Mouse (Mus musculus) thymus, postnatal 10 days (tissue): ENCODE results near the gene Tprn.

Source experiments
- DNase-seq, 2 experiments: peaks; one replicate each; pipeline ENCODE4 v3.0.0; 2021; ENCODE audit warnings: low spot score in 2 of 2

Gene Tprn

DNA sequence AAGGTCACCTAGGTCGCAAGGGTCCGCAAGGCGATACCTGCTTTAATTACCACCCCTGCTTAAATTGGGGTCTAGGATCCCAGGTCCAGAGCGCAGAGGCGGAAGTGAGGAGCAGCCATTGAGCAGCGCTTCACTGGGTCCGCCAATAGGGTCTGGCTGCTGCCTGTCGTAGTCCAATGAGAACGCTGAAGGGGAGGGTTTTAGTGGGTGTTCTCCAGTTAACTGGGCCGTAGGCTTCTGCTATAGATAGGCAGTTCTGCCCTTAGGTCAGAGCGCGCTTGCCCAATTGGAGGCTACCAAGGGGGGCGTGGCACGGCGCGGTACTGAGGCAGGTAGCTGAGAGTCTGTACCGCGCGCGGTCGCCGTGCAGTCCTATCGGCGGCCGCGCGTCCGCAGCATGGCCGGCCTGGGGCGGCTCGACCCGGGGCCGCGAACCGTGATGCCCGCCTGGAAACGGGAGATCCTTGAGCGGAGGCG lies at the start of gene Tprn:
Gene Tprn (plus strand): TSS at position 328 of the 477 bp plus-strand sequence.
- DNase-seq = peak; percentile 92 to 94

DNA sequence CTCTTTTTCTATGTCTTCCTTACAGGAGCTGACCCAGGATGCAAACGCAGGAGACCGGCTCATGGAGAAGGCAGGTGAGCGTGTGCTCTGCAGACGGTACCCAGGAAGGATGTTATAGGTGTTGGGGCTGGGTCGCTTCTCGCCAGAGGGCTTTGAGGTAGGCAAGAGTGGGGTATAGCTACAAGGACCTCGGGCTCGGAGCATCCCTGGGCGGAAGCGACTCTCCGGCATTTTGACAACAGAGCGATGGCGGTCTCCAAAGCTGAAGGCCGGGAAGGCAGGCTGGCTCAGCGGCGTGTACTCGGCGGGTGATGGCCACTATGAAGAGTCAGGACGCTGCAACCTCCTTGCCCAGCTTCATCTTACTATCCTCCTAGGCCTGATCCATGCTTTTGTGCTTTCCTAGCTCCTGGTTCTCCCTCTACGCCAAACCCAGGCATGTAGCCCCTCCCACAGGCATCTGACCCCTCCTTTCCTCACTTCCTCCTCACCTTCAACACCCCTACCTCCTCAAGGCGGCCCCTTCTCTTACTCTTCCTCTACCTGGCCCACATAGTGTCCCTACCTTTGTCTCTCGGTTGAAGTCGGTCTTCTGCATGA lies 49.1 kb upstream of the Tprn start:
- no peak for DNase-seq

DNA sequence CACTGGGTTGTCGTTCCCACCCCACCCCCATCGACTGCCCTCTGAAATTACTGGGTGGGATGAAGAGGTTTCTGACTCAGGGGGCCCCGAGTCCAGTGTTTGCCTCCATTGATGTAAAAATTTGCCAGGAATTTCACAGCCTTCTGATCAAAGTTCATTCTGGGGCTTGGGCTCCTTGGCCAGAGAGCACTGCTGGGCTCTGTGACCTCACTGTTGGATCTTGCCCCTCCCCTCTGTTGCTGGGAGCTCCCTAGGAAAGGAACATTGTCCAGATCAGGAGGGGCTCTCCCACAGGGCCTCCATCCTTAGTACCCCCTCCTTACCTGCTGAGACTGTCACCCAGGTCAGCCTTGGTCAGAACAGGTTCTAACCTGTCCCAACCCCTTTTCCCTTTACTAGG lies 48.0 kb upstream of the Tprn start, which contains the start of gene Stpg3:
Gene Stpg3 (minus strand): TSS at position 194 of the 400 bp plus-strand sequence.
- DNase-seq = no peak

DNA sequence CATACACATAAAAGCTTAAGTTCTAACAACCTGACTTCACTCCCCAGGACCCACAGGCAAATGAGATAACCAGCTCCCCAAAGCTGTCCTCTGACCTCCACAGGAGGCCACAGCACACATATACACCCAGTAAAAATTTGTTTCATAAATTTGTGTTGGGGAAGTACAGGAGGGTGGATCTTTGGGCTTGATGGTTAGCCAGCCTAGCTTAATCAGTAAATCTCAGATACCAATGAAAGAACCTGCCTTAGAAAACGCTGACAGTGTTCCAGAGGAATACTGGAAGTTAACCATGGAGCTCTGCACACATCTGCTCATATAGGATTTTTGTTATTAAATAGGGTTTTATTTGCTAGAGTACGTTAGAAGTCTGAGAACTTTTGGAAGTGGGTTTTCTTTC lies 44.8 kb upstream of the Tprn start:
- DNase-seq = no peak

DNA sequence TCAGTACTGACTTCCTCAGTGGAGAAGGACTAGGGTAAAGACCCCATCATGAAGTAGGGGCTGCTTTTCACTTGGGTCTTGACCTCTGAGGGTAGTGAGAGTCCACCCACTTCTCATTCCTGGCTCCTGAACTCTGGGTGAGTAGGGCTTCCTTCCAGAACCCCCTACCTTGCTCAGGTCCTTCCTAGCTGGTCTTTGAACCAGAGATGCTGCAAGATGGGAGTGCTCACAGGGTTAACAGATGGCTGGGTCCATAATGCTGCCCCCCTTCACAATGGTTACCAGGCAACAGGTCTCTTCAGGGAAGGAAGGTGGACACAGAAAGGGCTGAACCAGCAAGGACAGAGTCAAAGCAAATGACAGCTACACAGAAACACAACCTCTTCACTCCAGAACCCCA lies 44.0 kb upstream of the Tprn start, which contains the start of gene Fam166a:
Gene Fam166a (plus strand): TSS at position 301 of the 400 bp plus-strand sequence.
- DNase-seq = no peak

DNA sequence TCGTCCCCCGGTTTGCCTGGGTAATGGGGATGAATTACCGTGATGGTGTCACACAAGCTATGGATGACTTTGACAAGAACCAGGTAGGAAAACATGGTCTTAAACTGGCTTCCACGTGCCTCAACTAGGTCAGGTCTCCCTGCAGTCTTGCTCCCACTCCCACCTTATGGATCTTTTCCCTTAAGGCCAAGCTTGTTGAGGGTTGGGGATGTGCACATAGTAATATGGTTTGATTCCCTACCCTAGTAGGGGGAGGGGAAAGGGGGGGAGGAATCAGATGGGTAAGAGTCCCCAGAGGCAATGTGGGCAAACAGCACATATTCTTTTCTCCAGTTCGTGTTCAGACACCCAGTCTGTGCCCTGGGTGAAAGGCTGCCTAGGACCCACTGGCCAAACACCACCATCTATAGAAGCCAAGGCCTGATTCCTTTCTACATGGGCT lies 41.1 kb upstream of the Tprn start:
- no peak for DNase-seq

DNA sequence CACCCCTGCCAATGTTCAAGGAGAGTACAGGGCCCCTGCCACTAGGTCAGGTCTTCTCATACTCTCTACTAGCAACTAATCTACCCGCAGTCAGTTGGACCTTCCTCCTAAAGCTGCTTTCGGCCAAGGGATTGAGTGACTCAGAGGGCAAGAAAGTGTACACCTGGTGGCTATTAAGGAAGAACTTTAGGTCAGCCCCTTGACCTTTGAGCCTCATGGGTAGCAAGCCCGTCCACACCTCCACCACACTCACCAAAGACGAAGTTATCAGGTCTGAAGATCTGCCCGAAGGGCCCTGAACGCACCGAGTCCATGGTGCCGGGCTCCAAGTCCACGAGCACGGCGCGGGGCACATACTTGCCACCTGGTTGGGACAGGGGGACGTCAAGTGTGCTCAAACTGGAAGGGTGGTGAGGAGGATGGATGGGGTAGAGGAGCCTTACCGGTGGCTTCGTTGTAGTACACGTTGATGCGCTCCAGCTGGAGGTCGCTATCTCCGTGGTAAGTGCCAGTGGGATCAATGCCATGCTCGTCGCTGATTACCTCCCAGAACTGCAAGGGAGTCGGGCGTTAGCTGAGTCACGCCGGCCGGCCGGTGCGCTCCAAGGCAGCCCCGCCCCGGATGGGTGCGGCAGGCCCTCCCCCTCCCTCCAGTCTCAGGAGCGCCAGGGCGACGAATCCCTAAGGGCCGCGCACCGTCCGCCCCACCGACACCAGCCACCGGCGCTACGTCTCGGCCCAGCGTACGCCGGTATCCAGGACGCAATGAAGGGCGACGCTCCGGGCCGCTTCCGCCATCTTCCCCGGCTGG lies 38.5 kb upstream of the Tprn start:
- DNase-seq = peak; percentile 76 to 78

DNA sequence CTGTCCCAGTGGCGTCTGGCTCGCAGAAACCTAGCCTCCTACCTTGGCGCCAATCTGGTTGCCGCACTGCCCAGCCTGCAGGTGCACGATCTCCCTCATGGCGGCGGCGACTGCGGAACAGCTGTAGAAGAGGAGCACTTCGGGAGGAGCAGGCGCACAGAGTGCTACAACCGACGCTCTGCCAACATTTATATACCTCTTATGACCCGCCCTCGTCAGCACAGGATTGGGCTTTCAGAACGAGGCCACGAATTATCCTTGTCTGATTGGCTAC lies 38.0 kb upstream of the Tprn start, which contains the start of gene Tubb4b:
Gene Tubb4b (minus strand): TSS at position 211 of the 274 bp plus-strand sequence.
- no peak for DNase-seq

DNA sequence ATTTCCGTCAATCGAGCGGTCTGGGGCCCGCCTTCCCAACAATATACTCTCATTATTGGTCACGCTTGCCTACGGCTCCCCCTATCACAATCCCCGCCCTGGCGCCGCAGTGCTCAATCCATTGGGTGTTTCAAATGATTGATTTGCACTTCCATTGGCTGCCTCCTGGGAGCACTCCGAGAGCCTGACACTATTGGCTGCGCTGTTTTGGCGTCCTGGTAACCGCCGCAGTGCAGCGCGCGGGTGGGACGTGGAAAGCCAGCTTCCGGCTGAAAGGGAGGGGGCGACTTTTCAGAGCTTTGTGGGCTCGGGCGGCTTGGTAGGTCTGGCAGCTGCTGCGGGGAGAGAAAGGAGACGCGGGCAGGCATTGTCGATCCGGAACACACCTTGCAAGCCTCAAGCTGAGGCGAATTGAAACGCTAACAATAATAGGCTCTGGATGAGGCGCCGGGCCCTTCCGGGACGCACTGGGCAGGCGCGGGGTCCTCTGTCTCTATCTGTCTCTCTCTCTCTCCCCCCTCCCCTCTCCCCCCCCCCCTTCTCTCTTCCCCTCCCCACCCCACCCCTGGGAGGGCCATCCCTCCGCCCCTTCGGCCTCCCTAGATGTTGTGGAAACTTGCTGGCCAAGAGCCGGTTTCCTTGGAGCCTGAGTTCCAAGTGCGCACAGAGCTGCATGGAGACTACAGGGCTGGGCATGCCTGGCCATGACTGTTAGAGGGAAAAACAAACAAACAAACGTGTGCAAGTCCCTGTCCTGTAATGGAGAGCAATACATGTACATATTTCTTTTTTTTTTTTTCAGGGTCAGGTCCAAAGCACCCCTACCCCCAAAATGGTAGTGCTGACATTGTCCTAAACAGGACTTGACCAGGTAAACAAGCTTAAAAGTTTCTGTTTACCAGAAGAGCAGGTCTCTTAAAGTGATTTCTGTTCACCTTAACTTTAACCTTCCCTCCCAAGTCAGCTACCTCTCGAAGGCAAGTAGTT lies 37.4 kb upstream of the Tprn start:
- DNase-seq = peak; percentile 95 to 99

DNA sequence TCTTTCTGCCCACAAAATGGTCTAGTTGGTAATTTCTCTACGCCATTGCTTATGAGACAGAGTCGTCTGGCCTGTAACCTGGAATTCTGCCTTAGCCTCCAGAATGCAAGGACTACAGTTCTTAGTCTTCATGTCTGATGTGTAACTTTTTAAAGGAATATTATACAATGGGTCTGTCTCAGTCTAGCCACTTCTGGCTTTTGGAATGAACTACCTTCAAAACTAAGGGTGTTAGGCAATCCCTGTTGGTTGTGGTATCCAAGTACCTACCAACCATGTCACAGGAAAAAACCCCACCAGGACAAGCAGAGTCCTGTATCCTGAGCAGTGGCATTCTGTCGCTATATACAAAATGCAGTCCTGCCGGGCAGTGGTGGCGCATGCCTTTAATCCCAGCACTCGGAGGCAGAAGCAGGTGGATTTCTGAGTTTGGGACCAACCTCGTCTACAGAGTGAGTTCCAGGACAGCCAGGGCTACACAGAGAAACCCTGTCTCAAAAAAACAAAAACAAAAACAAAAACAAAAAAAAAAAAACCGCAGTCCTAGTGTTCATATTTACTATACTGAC lies 36.5 kb upstream of the Tprn start:
- DNase-seq = no peak

DNA sequence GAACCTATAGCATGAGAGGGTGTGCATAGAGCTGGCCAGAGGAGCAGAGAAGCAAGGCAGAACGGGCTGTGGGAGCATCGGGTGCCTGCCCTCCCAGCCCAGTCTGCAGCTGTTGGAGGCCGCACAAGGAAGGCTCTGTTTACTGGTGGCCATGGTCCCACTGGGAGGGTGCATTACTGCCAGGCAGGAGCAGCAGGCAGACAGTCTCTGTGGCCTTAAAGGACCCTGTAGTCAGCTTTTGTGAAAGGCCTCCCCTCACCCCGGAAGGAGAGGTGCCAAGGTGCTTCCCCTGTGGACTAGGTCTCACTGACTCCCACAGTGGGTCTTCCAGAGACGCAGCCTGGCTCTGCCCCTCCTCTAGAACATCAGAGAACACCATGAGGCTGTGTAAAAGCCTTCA lies 35.6 kb upstream of the Tprn start:
- no peak for DNase-seq

DNA sequence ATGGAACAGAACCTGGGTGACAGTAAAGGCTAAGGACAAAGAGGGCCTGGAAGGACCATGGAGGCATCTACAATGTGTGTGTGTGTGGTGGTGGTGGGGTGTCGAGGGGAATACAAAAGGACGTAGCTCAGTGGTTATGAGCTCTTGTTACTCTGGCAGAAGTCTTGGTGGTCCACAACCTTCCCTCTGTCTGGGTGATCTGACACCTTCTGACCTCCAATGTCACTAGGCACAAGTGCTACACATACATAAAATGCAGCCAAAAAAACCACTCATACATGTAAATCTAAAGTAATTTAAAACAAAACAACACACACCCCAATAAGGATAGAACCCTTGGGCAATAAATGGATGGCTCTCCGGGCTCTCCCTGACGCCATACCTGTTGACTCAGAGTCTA lies 35.0 kb upstream of the Tprn start:
- no peak for DNase-seq

DNA sequence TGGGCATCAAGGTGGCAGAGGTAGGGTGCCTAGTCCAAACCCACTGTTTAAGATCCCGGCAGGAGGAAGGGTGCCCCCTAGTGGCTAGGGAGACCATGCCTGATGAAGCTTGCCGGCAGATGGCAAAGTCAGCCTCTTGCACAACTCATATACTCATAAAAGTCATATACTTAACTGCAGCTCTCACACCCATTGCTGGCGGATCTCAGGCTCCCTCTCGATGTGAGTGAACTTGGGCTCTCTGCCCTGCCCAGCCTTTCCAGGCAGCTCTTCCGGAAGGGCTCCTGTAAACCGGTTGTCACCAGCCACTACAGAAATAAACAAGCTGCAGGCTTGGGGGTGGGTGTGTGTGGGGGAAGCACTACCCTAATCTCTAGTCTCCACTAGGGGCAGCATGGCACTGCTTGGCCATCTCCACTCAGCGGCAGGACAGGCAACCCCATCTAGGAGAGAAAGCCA lies 34.0 kb upstream of the Tprn start:
- peak; percentile 78 to 93 for DNase-seq

DNA sequence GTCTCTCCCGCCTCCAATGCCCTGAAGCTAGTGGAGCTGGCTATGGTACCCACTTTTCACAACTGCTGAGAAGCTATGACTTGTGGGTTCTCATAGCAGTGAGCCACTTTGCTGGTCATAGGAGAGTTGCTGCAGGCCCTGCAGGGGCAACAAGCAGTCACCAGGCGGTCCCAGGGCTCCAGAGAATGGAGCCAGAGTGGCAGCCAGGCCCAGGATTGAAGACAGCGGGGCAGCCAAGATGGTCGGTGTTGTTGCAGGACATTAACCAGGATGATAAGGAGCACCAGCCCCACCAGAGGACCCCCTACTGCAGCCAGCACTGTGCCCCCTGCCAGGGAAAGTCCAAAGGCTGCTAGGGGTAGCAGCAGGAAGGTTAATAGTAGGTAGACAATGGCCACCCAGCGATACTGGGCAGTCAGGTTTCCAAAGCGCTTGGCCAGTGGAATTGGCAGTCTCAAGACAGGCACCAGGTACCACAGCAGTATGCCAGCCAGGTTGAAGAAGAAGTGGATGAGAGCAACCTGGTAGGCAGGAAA lies 33.4 kb upstream of the Tprn start:
- DNase-seq = peak in 1 of 2 experiments; percentile 12

DNA sequence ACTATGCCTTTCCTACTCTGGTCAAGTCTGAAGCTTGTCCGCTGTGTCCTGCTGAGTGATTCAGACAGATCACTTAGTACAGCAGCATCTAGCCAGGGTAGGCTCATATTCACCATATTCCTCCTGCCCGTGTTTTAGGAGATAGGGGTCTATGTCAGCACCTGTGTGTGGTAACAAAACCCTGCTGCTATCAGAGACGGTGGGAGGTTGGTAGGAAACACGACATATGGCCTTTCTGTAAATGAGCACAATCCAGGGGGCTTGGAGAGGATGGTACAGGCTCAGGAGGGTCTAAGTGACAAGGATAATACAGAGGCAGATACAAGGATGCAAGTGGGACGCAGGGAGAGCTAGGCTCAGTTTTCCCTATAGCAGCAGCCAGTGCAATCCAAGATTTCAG lies 32.8 kb upstream of the Tprn start:
- no peak for DNase-seq

DNA sequence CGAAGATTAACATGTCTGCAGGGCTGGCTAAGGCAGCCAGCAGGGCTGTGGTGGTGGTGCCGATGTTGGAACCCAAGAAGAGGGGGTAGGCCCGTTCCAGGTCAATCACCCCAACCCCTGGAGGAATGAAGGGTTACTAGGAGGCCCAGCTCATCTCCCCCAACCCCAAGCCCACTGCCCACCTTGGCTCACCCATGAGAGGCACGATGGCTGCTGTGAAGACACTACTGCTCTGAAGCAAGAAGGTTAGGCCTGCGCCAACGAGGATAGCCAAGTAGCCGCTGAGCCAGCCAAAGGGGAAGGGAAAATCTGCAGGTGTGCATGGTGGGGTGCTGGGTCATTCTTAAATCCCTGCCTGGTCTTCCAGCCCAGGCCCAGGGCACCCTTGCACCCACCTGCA lies 31.8 kb upstream of the Tprn start:
- no peak for DNase-seq

DNA sequence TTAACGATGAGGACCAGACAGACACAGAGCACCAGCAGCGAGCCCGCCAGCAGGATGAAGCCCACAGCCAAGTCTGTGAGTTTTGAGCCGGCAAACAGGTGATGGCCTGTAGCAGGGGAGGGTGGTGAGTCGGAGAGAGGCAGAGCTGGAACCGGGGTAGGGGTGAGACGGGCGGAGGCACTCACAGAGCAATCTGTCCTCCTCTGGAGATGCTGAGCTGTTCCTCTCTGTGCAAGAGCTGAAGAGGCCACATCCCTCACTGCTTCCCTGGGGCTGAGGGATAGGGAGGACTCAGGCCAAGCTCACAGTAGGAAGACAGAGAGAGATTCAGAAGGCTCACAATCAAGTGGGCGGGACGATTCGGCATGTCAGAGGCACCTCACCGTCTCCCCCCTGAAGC lies 31.4 kb upstream of the Tprn start:
- DNase-seq = no peak

DNA sequence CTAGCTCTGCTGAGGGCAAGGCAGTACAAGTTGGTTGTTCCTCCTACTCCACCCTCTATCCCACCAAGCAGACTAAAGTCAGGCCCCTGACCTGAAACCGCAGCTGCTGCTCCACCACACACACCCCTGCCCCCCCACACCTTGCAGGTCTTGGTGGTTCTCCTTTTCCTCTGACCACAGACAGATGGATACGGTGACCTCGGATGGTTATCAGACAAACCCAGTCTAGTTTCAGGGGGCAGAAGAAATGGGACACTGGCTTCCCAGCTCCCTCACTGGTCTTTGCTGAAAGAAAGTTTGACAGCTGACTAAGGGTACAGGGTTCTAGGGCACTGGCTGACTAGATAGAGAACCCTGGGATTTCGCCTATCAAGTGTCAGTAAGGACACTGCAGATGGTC lies 29.0 kb upstream of the Tprn start:
- no peak for DNase-seq

DNA sequence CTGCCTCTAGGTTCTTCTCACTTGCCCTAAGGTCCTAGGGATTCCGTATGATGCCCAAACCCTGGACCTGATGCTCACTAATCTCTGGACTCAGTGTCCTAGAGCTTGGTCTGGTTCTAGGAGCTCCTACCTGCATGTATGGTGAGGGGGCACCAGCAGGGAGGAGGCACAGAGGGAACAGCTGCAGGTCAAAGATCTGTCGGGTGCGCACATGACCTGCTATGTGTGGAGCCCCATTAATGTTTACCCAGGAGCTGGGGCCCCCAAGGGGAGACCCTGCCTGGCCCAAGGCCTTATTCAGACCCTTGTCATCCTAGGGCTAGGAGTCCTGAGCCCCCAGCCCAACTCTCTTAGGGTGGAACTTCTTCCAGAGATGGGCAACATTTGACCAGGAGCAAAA lies 28.4 kb upstream of the Tprn start, which contains the start of gene Slc34a3:
Gene Slc34a3 (minus strand): TSS at position 315 of the 400 bp plus-strand sequence.
- DNase-seq = no peak

DNA sequence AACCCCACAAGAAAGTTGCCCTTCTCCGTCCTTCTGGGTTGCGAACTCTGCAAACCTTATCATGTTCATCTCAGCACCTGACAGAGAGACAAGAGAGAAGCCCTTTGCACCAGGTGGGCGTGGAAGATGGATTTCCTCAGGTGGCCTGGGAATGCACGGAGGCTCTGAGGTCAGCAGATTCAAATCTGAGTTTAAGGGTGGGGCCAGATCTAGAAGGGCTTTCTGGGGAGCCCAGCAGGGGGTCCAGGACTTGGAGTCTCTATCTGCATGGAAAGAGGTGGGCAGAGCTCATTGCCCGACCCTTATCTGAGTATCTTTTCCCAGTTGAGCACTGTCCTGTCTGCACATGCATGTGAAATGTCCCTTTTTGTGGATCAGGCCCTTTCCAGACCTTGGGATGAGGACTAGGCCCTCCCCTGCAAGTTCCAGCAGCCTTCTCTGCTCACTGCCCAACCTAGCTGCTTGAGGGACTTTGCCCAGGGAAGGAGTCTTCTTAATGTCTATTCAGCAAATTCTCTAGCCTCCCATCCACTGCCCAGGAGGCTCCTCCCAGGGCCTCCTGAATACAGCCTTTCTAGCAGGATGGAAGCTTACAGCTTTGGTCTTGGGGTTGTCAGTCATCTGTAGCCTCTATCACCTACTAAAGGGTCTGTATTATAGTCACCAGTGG lies 27.7 kb upstream of the Tprn start:
- DNase-seq = no peak

DNA sequence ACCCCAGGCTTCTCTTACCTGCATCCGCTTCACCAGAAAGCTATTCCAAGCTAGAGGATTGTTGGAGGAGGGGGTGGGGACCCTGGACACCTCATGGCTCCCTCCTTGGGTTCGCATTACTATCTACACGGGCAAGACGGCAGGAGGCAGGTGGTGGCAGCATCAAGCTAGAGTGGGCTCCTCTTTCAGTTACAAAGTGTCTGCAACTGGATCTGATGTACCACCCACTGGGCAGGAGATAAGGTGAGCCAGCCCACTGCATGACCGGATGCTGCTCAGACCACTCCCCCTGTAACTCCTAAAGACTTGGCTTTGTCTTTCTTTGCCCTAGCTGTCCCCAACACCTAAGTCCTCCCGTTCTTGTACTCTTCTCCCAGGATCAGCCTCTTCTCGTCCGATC lies 25.8 kb upstream of the Tprn start, which contains the start of gene Rnf224:
Gene Rnf224 (minus strand): TSS at position 174 of the 400 bp plus-strand sequence.
- no peak for DNase-seq
